Mouse (Mus musculus) embryonic facial prominence, embryonic 12.5 days (tissue): ENCODE results near the gene Bmp5. TPM values are rescaled to one million over a fixed set of nuclear protein-coding genes. Genes with fewer than 3 reads are reported as not detected.

Experiments used
- ATAC-seq: fragments of 200-750 bp; cut with Nextera tagmentation; 2 replicates; pipeline ENCODE4 v1.8.0; 2017; ENCODE audit not compliant: insufficient number of reproducible peaks, insufficient read depth, low FRiP score, low TSS enrichment
- H3K27ac ChIP-seq: fragments of 300-500 bp; sonication (generic); 2 replicates; pipeline ENCODE4 v1.5.1; 2016; ENCODE audit warnings: mild to moderate bottlenecking
- H3K27me3 ChIP-seq: fragments of 300-500 bp; sonication (generic); 2 replicates; pipeline ENCODE4 v1.6.1; 2016; ENCODE audit warnings: mild to moderate bottlenecking, moderate library complexity
- H3K36me3 ChIP-seq: fragments of 300-500 bp; sonication (generic); 2 replicates; pipeline ENCODE4 v1.6.1; 2016; ENCODE audit warnings: mild to moderate bottlenecking
- H3K4me1 ChIP-seq: fragments of 300-500 bp; sonication (generic); 2 replicates; pipeline ENCODE4 v1.6.1; 2016
- H3K4me2 ChIP-seq: fragments of 300-500 bp; sonication (generic); replicated peaks from 2 replicates; pipeline ENCODE4 v1.6.1; 2016; ENCODE audit warnings: mild to moderate bottlenecking, moderate library complexity
- H3K4me3 ChIP-seq: fragments of 300-500 bp; sonication (generic); 2 replicates; pipeline ENCODE4 v1.5.1; 2016; ENCODE audit warnings: mild to moderate bottlenecking
- H3K9ac ChIP-seq: fragments of 300-500 bp; sonication (generic); 2 replicates; pipeline ENCODE4 v1.6.1; 2016; ENCODE audit warnings: mild to moderate bottlenecking, moderate library complexity
- H3K9me3 ChIP-seq: fragments of 300-500 bp; sonication (generic); 2 replicates; pipeline ENCODE4 v1.6.1; 2016; ENCODE audit warnings: mild to moderate bottlenecking, moderate library complexity
- WGBS: fragments of 180-500 bp; shearing (Covaris S2); methylation state at CpG from one replicate; pipeline ENCODE4 v1.1.7; 2016; 5-methylcytosine and 5-hydroxymethylcytosine counted together
- microRNA-seq: library from miRNA; unstranded; fragments of <30 nt; microRNA quantifications from one replicate; pipeline ENCODE4, GENCODE M21; 2017
- polyA plus RNA-seq: library from polyadenylated mRNA; unstranded; fragments of >200 nt; fragmentation: Nextera tagmentation; extraction: Ambion mirVana; gene quantifications from 2 replicates; pipeline ENCODE4 v1.2.1, GENCODE M21; 2016

The Bmp5 gene
- polyA plus RNA-seq, 1 experiment from 2014 or later: 8.0 TPM

GRCm38 (mm10) chr9:75901219-75901618 lies 126.1 kb downstream of the Bmp5 start:
- no peaks in the 10 kb centered on the region for H3K9me3 ChIP-seq
- H3K4me2 ChIP-seq: no peak overlapping the region
- H3K27ac ChIP-seq: no peak overlapping the region
- H3K36me3 ChIP-seq: no peaks in the 10 kb centered on the region
- H3K4me1 ChIP-seq: peaks cover 7% of the 10 kb centered on the region
- no peaks in the 10 kb centered on the region for H3K27me3 ChIP-seq
- H3K9ac ChIP-seq: no peak overlapping the region
- no peak overlapping the region for H3K4me3 ChIP-seq
- no peak for ATAC-seq
- WGBS: 72% methylated on average over 9 of the region's 9 CpGs

GRCm38 (mm10) chr9:75905497-75905896 lies 130.3 kb downstream of the Bmp5 start:
- H3K4me2 ChIP-seq: no peak overlapping the region
- WGBS: 55% methylated on average over 2 of the region's 2 CpGs
- no peak overlapping the region for H3K4me3 ChIP-seq
- no peaks in the 10 kb centered on the region for H3K36me3 ChIP-seq
- H3K4me1 ChIP-seq: peaks cover 4% of the 10 kb centered on the region; the same call in 1 of the 2 replicates
- H3K27ac ChIP-seq: no peak overlapping the region
- H3K9ac ChIP-seq: no peak overlapping the region
- H3K9me3 ChIP-seq: no peaks in the 10 kb centered on the region
- ATAC-seq: no peak
- H3K27me3 ChIP-seq: no peaks in the 10 kb centered on the region

- no peaks in the 10 kb centered on the region for H3K9me3 ChIP-seq
- H3K4me3 ChIP-seq: no peak overlapping the region
- H3K4me1 ChIP-seq: peaks cover 4% of the 10 kb centered on the region; the same call in 1 of the 2 replicates
- H3K9ac ChIP-seq: no peak overlapping the region
- H3K4me2 ChIP-seq: no peak overlapping the region
- H3K27me3 ChIP-seq: no peaks in the 10 kb centered on the region
- H3K27ac ChIP-seq: peak overlapping the region; percentile 36; the same call in 1 of the 2 replicates
- no peak for ATAC-seq
- 18% methylated on average over 7 of the region's 7 CpGs for WGBS
- H3K36me3 ChIP-seq: no peaks in the 10 kb centered on the region
Measured at GRCm38 (mm10) chr9:75910112-75910799, 135.1 kb downstream of the Bmp5 start.

GRCm38 (mm10) chr9:75911542-75911941 lies 136.4 kb downstream of the Bmp5 start:
- H3K27ac ChIP-seq: no peak overlapping the region
- H3K27me3 ChIP-seq: no peaks in the 10 kb centered on the region
- 65% methylated on average over 7 of the region's 7 CpGs for WGBS
- ATAC-seq: no peak
- no peaks in the 10 kb centered on the region for H3K36me3 ChIP-seq
- H3K4me2 ChIP-seq: no peak overlapping the region
- no peak overlapping the region for H3K4me3 ChIP-seq
- no peaks in the 10 kb centered on the region for H3K9me3 ChIP-seq
- no peak overlapping the region for H3K9ac ChIP-seq
- H3K4me1 ChIP-seq: peaks cover 8% of the 10 kb centered on the region; the same call in 1 of the 2 replicates

- no peak overlapping the region for H3K27ac ChIP-seq
- ATAC-seq: no peak
Measured at GRCm38 (mm10) chr9:75916027-75916426, 140.9 kb downstream of the Bmp5 start.

GRCm38 (mm10) chr9:75927196-75927880 lies 152.2 kb downstream of the Bmp5 start:
- Histone ChIP-seq H3K27me3 (no peaks in the 10 kb centered on the region), H3K27ac (no peak overlapping the region), H3K4me3 (no peak overlapping the region), H3K4me1 (0 out of 2 replicates have a peak, but pooled peaks cover 4% of the 10 kb centered on the region), H3K4me2 (no peak overlapping the region), H3K9me3 (no peaks in the 10 kb centered on the region), H3K9ac (no peak overlapping the region), H3K36me3 (no peaks in the 10 kb centered on the region)
- 48% methylated on average over 11 of the region's 11 CpGs for WGBS
- ATAC-seq: no peak

More at GRCm38 (mm10) chr9:75916027-75916426, 140.9 kb downstream of the Bmp5 start:
- WGBS: 6% methylated on average over 2 of the region's 2 CpGs
- H3K9ac ChIP-seq: no peak overlapping the region
- H3K36me3 ChIP-seq: no peaks in the 10 kb centered on the region
- H3K9me3 ChIP-seq: no peaks in the 10 kb centered on the region
- H3K4me2 ChIP-seq: no peak overlapping the region
- H3K27me3 ChIP-seq: no peaks in the 10 kb centered on the region
- H3K4me3 ChIP-seq: no peak overlapping the region
- H3K4me1 ChIP-seq: 0 out of 2 replicates have a peak, but pooled peaks cover 4% of the 10 kb centered on the region

- no peak for ATAC-seq
- 78% methylated on average over 5 of the region's 5 CpGs for WGBS
- 0 out of 2 replicates have a peak, but pooled peaks cover 4% of the 10 kb centered on the region for H3K4me1 ChIP-seq
- no peak overlapping the region for H3K4me2 ChIP-seq
- H3K4me3 ChIP-seq: no peak overlapping the region
- H3K9me3 ChIP-seq: no peaks in the 10 kb centered on the region
- no peaks in the 10 kb centered on the region for H3K36me3 ChIP-seq
- no peaks in the 10 kb centered on the region for H3K27me3 ChIP-seq
- H3K27ac ChIP-seq: no peak overlapping the region
- H3K9ac ChIP-seq: no peak overlapping the region
Measured at GRCm38 (mm10) chr9:75928068-75928467, 152.9 kb downstream of the Bmp5 start.

- Histone ChIP-seq H3K4me3 (no peak overlapping the region), H3K36me3 (no peaks in the 10 kb centered on the region), H3K4me2 (no peak overlapping the region), H3K27ac (no peak overlapping the region), H3K4me1 (no peaks in the 10 kb centered on the region), H3K9me3 (no peaks in the 10 kb centered on the region), H3K9ac (no peak overlapping the region), H3K27me3 (no peaks in the 10 kb centered on the region)
- ATAC-seq: no peak
- 67% methylated on average over 3 of the region's 3 CpGs for WGBS
Measured at GRCm38 (mm10) chr9:75944663-75945062, 169.5 kb downstream of the Bmp5 start.

Small RNAs within 50 kb of the gene (microRNA-seq; reads per million reads assigned to microRNA genes)
- gene Gm44355: not detected

Other genes with a start within 250 kb of the Bmp5 start
- 106 and 110 TPM in 2 replicates for gene Tmod3, start 215.7 kb upstream of the Bmp5 start, polyA plus RNA-seq
- gene Tmod2, start 164.0 kb upstream of the Bmp5 start, polyA plus RNA-seq: 36.0 and 40.1 TPM in 2 replicates
- gene Lysmd2, start 149.6 kb upstream of the Bmp5 start, polyA plus RNA-seq: 28.5 and 28.6 TPM in 2 replicates
- 8.5 and 10.8 TPM in 2 replicates for gene Scg3, start 91.3 kb upstream of the Bmp5 start, polyA plus RNA-seq
- gene Hmgcll1, start 239.5 kb downstream of the Bmp5 start, polyA plus RNA-seq: 4.8 and 6.5 TPM in 2 replicates